Mouse (Mus musculus) hindbrain, embryonic 11.5 days (tissue): ENCODE measurements at regions not wholly inside any gene's neighbourhood (a gene's known extent, or its start where the extent isn't known, plus 50 kb on each side); places are given as distances from the start of the nearest gene placed in this dataset.
A peak's percentile ranks its signal among the peaks of the same experiment; 100 is the strongest.

Experiments used
- ATAC-seq: fragments of 200-750 bp; cut with Nextera tagmentation; 2 replicates; pipeline ENCODE4 v1.8.0; 2017; ENCODE audit warnings: mild to moderate bottlenecking, moderate TSS enrichment, moderate library complexity; ENCODE audit not compliant: low FRiP score
- DNase-seq: peaks from one replicate; pipeline ENCODE4 v3.0.0-alpha.2; 2015; ENCODE audit warnings: low spot score
- H3K27ac ChIP-seq: fragments of 300-500 bp; sonication (generic); 2 replicates; pipeline ENCODE4 v1.5.1; 2014; ENCODE audit warnings: mild to moderate bottlenecking, low read depth, low read length
- H3K27me3 ChIP-seq: fragments of 300-500 bp; sonication (generic); 2 replicates; pipeline ENCODE4 v1.6.1; 2014; ENCODE audit warnings: mild to moderate bottlenecking, low read length, moderate library complexity, mixed read lengths; ENCODE audit not compliant: control insufficient read depth, insufficient read depth
- H3K36me3 ChIP-seq: fragments of 300-500 bp; sonication (generic); 2 replicates; pipeline ENCODE4 v1.6.1; 2014; ENCODE audit warnings: mild to moderate bottlenecking, low read length, moderate library complexity, mixed read lengths; ENCODE audit not compliant: control insufficient read depth, insufficient read depth
- H3K4me1 ChIP-seq: fragments of 300-500 bp; sonication (generic); replicated peaks from 2 replicates; pipeline ENCODE4 v1.6.1; 2014; ENCODE audit warnings: low read length, mixed read lengths; ENCODE audit not compliant: control insufficient read depth, insufficient read depth
- H3K4me2 ChIP-seq: fragments of 300-500 bp; sonication (generic); replicated peaks from 2 replicates; pipeline ENCODE4 v1.6.1; 2014; ENCODE audit warnings: mild to moderate bottlenecking, low read depth, low read length
- H3K4me3 ChIP-seq: fragments of 300-500 bp; sonication (generic); 2 replicates; pipeline ENCODE4 v1.5.1; 2014; ENCODE audit warnings: low read depth, low read length
- H3K9ac ChIP-seq: fragments of 300-500 bp; sonication (generic); 2 replicates; pipeline ENCODE4 v1.6.1; 2014; ENCODE audit warnings: low read depth, low read length
- H3K9me3 ChIP-seq: fragments of 300-500 bp; sonication (generic); 2 replicates; pipeline ENCODE4 v1.6.1; 2016; ENCODE audit warnings: low read length; ENCODE audit not compliant: control insufficient read depth
- WGBS: fragments of 180-500 bp; shearing (Covaris S2); extraction: QIAGEN DNeasy Blood & Tissue Kit; methylation state at CpG from one replicate; pipeline ENCODE4 v1.1.7; 2014; 5-methylcytosine and 5-hydroxymethylcytosine counted together

- Histone ChIP-seq H3K4me3 (no peak overlapping the region), H3K4me1 (no peaks in the 10 kb centered on the region), H3K27ac (no peak overlapping the region), H3K36me3 (no peaks in the 10 kb centered on the region), H3K27me3 (no peaks in the 10 kb centered on the region), H3K4me2 (no peak overlapping the region), H3K9me3 (no peaks in the 10 kb centered on the region), H3K9ac (no peak overlapping the region)
- DNase-seq (no peak), ATAC-seq (peak; percentile 45)
These were observed 313.7 kb upstream of the Gm21293 start for GRCm38 (mm10) chr10:103829079-103829478.

- no peaks in the 10 kb centered on the region for H3K36me3 ChIP-seq
- WGBS, result 73% methylated on average over 2 of the region's 2 CpGs
These were observed 310.7 kb upstream of the Gm21293 start for GRCm38 (mm10) chr10:103832063-103832462.

GRCm38 (mm10) chr10:103855211-103855610, 287.6 kb upstream of the Gm21293 start:
- ATAC-seq, result no peak
- H3K27me3 ChIP-seq, result no peaks in the 10 kb centered on the region
- no peaks in the 10 kb centered on the region for H3K36me3 ChIP-seq
- no peak overlapping the region for H3K9ac ChIP-seq
- H3K27ac ChIP-seq, result no peak overlapping the region
- no peak for DNase-seq
- H3K4me1 ChIP-seq, result no peaks in the 10 kb centered on the region
- no peak overlapping the region for H3K4me3 ChIP-seq
- 77% methylated on average over 1 of the region's 1 CpGs for WGBS
- no peak overlapping the region for H3K4me2 ChIP-seq
- H3K9me3 ChIP-seq, result no peaks in the 10 kb centered on the region

More at GRCm38 (mm10) chr10:103832063-103832462, 310.7 kb upstream of the Gm21293 start:
- Histone ChIP-seq H3K4me1 (no peaks in the 10 kb centered on the region), H3K4me2 (no peak overlapping the region), H3K9ac (no peak overlapping the region), H3K4me3 (no peak overlapping the region), H3K27ac (no peak overlapping the region), H3K27me3 (no peaks in the 10 kb centered on the region), H3K9me3 (no peaks in the 10 kb centered on the region)
- DNase-seq, result no peak
- no peak for ATAC-seq

GRCm38 (mm10) chr10:103860890-103861289, 281.9 kb upstream of the Gm21293 start:
- Histone ChIP-seq H3K9ac (no peak overlapping the region), H3K36me3 (no peaks in the 10 kb centered on the region), H3K4me3 (no peak overlapping the region), H3K27me3 (no peaks in the 10 kb centered on the region), H3K27ac (no peak overlapping the region), H3K4me1 (no peaks in the 10 kb centered on the region), H3K9me3 (no peaks in the 10 kb centered on the region), H3K4me2 (no peak overlapping the region)
- DNase-seq (no peak), ATAC-seq (no peak)
- WGBS, result 100% methylated on average over 1 of the region's 1 CpGs

GRCm38 (mm10) chr10:103862120-103862519, 280.7 kb upstream of the Gm21293 start:
- DNase-seq (no peak), ATAC-seq (no peak)
- Histone ChIP-seq H3K4me3 (no peak overlapping the region), H3K4me2 (no peak overlapping the region), H3K9me3 (no peaks in the 10 kb centered on the region), H3K27me3 (no peaks in the 10 kb centered on the region), H3K4me1 (no peaks in the 10 kb centered on the region), H3K9ac (no peak overlapping the region), H3K27ac (no peak overlapping the region), H3K36me3 (no peaks in the 10 kb centered on the region)
- 89% methylated on average over 2 of the region's 2 CpGs for WGBS

GRCm38 (mm10) chr10:103863909-103864308, 278.9 kb upstream of the Gm21293 start:
- 78% methylated on average over 3 of the region's 3 CpGs for WGBS
- H3K9me3 ChIP-seq, result no peaks in the 10 kb centered on the region
- DNase-seq (no peak), ATAC-seq (no peak)
- H3K9ac ChIP-seq, result no peak overlapping the region
- H3K4me3 ChIP-seq, result no peak overlapping the region
- no peaks in the 10 kb centered on the region for H3K27me3 ChIP-seq
- H3K36me3 ChIP-seq, result no peaks in the 10 kb centered on the region
- no peak overlapping the region for H3K4me2 ChIP-seq
- no peaks in the 10 kb centered on the region for H3K4me1 ChIP-seq
- H3K27ac ChIP-seq, result no peak overlapping the region

GRCm38 (mm10) chr10:103910098-103910497, 232.7 kb upstream of the Gm21293 start:
- DNase-seq (no peak), ATAC-seq (no peak)
- no peaks in the 10 kb centered on the region for H3K36me3 ChIP-seq
- no peak overlapping the region for H3K9ac ChIP-seq
- H3K4me2 ChIP-seq, result no peak overlapping the region
- no peak overlapping the region for H3K27ac ChIP-seq
- WGBS, result 77% methylated on average over 2 of the region's 2 CpGs
- no peaks in the 10 kb centered on the region for H3K9me3 ChIP-seq
- no peaks in the 10 kb centered on the region for H3K4me1 ChIP-seq
- no peak overlapping the region for H3K4me3 ChIP-seq
- H3K27me3 ChIP-seq, result no peaks in the 10 kb centered on the region

GRCm38 (mm10) chr10:103958183-103958582, 184.6 kb upstream of the Gm21293 start:
- no peak overlapping the region for H3K4me2 ChIP-seq
- no peak overlapping the region for H3K4me3 ChIP-seq
- no peaks in the 10 kb centered on the region for H3K9me3 ChIP-seq
- no peak overlapping the region for H3K27ac ChIP-seq
- H3K27me3 ChIP-seq, result no peaks in the 10 kb centered on the region
- H3K4me1 ChIP-seq, result no peaks in the 10 kb centered on the region
- no peaks in the 10 kb centered on the region for H3K36me3 ChIP-seq
- H3K9ac ChIP-seq, result no peak overlapping the region
- no peak for ATAC-seq
- no peak for DNase-seq
- 76% methylated on average over 4 of the region's 4 CpGs for WGBS

- no peaks in the 10 kb centered on the region for H3K27me3 ChIP-seq
- H3K9me3 ChIP-seq, result no peaks in the 10 kb centered on the region
- H3K4me1 ChIP-seq, result no peaks in the 10 kb centered on the region
- no peak overlapping the region for H3K4me3 ChIP-seq
- ATAC-seq (no peak), DNase-seq (no peak)
- WGBS, result 84% methylated on average over 6 of the region's 6 CpGs
- H3K9ac ChIP-seq, result no peak overlapping the region
- no peaks in the 10 kb centered on the region for H3K36me3 ChIP-seq
- H3K27ac ChIP-seq, result no peak overlapping the region
- no peak overlapping the region for H3K4me2 ChIP-seq
These were observed 166.7 kb upstream of the Gm21293 start for GRCm38 (mm10) chr10:103976059-103976458.
